Mouse (Mus musculus): ENCODE data around the gene Smarcb1. TPM values are rescaled to one million over a fixed set of nuclear protein-coding genes. Genes with fewer than 3 reads are reported as not detected.

The Smarcb1 gene
- total and polyA plus RNA-seq, 3 experiments, result 76.2 to 96.0 (median 94.9) TPM

- H3K4me3 ChIP-seq (replicated peaks in 1 of 3; ENCODE audit: low read depth in 2 of 3, low read length in 2 of 3, poor library complexity in 1 of 3), result peak overlapping the region; percentile 43 to 55 (median 46)
- no peaks in the 10 kb centered on the region for H3K9me3 ChIP-seq (replicated peaks; ENCODE audit: low read length)
- dilution Hi-C loops (cut with MboI; ENCODE audit: extremely low pct_ligation_motif_present, extremely low pct_unique_long_range_greater_than_20kb, low sequenced_read_pairs), result no loop called here
- DNase-seq (ENCODE audit: extremely low read depth), result peak; percentile 54
- H3K36me3 ChIP-seq (replicated peaks in 1 of 2; ENCODE audit: control insufficient read depth in 1 of 2, insufficient read depth in 1 of 2, low read length in 1 of 2), result no peaks in the 10 kb centered on the region
- peak overlapping the region; percentile 63 for H3K4me2 ChIP-seq (ENCODE audit: insufficient read depth, low read depth, poor library complexity, severe bottlenecking)
- H3K27ac ChIP-seq (ENCODE audit: insufficient read depth, low read depth), result peak overlapping the region; percentile 57; the same call in 1 of the 2 replicates
- peak overlapping the region; percentile 41; the same call in 1 of the 2 replicates for H3K9ac ChIP-seq (ENCODE audit: insufficient read depth, low read depth)
- H3K27me3 ChIP-seq (replicated peaks), result no peaks in the 10 kb centered on the region
- peaks cover 30 to 46% of the 10 kb centered on the region in 2 experiments for H3K4me1 ChIP-seq (ENCODE audit: control insufficient read depth in 1 of 2, insufficient read depth in 2 of 2)
- TF ChIP-seq TCF12 (IDR thresholded peaks at IDR 0.05; ENCODE audit: low read depth, low read length) (no peak), TBP (conservative IDR thresholded peaks at IDR 0.05; ENCODE audit: low read depth, low read length) (no peak), MYC (IDR thresholded peaks at IDR 0.05; ENCODE audit: low read depth, low read length) (no peak), CHD2 (IDR thresholded peaks at IDR 0.05; ENCODE audit: low read length) (peak; percentile 60; the same call in 1 of the 2 replicates), SIN3A (IDR thresholded peaks at IDR 0.05; ENCODE audit: low read length) (0 out of 2 replicates have a peak, but pooled peaks have one; percentile 20), HCFC1 (IDR thresholded peaks at IDR 0.05; ENCODE audit: low read depth, low read length) (peak; percentile 29; the same call in 1 of the 2 replicates), MXI1 (IDR thresholded peaks at IDR 0.05; ENCODE audit: low read depth, low read length) (0 out of 2 replicates have a peak, but pooled peaks have one; percentile 20), POLR2AphosphoS2 (IDR thresholded peaks at IDR 0.05; ENCODE audit: low read depth, low read length) (no peak), ELF1 (IDR thresholded peaks at IDR 0.05; ENCODE audit: low read depth, low read length) (peak; percentile 60)
- H3K79me2 ChIP-seq (replicated peaks; ENCODE audit: control insufficient read depth, extremely low read depth, insufficient read depth, poor library complexity, severe bottlenecking), result no peaks in the 10 kb centered on the region
- in situ Hi-C loops (cut with MboI; ENCODE audit: low pct_ligation_motif_present, low pct_unique_long_range_greater_than_20kb, low sequenced_read_pairs), result loop anchor here (5.0 to 25.0 kb wide), 3 partner anchors 66 to 364 kb away; partner anchors contain the start of gene Ggt5
Observed at GRCm38 (mm10) chr10:75950791-75951210, 29.4 kb upstream of the Smarcb1 start.

GRCm38 (mm10) chr10:75949053-75950045 is 27.9 kb upstream of the Smarcb1 start:
- peak overlapping the region; percentile 85 for H3K4me2 ChIP-seq (ENCODE audit: insufficient read depth, low read depth, poor library complexity, severe bottlenecking)
- H3K9ac ChIP-seq (ENCODE audit: insufficient read depth, low read depth), result peak overlapping the region; percentile 4; the same call in 1 of the 2 replicates
- peak overlapping the region; percentile 55 for H3K27ac ChIP-seq (ENCODE audit: insufficient read depth, low read depth)
- H3K36me3 ChIP-seq (replicated peaks in 1 of 2; ENCODE audit: control insufficient read depth in 1 of 2, insufficient read depth in 1 of 2, low read length in 1 of 2), result no peaks in the 10 kb centered on the region
- H3K9me3 ChIP-seq (replicated peaks; ENCODE audit: low read length), result no peaks in the 10 kb centered on the region
- H3K4me3 ChIP-seq (replicated peaks in 1 of 3; ENCODE audit: low read depth in 2 of 3, low read length in 2 of 3, poor library complexity in 1 of 3), result peak overlapping the region; percentile 11 to 55 (median 19)
- DNase-seq (ENCODE audit: extremely low read depth), result peak; percentile 89
- H3K79me2 ChIP-seq (replicated peaks; ENCODE audit: control insufficient read depth, extremely low read depth, insufficient read depth, poor library complexity, severe bottlenecking), result no peaks in the 10 kb centered on the region
- dilution Hi-C loops (cut with MboI; ENCODE audit: extremely low pct_ligation_motif_present, extremely low pct_unique_long_range_greater_than_20kb, low sequenced_read_pairs) (no loop called here), in situ Hi-C loops (cut with MboI; ENCODE audit: low pct_ligation_motif_present, low pct_unique_long_range_greater_than_20kb, low sequenced_read_pairs) (loop anchor here (5.0 to 25.0 kb wide), 3 partner anchors 65 to 362 kb away; partner anchors contain the start of gene Ggt5)
- no peaks in the 10 kb centered on the region for H3K27me3 ChIP-seq (replicated peaks)
- H3K4me1 ChIP-seq (ENCODE audit: control insufficient read depth in 1 of 2, insufficient read depth in 2 of 2), result peaks cover 30 to 48% of the 10 kb centered on the region in 2 experiments
- TF ChIP-seq GABPA (IDR thresholded peaks at IDR 0.05; ENCODE audit: insufficient replicate concordance, low read depth, low read length) (no peak), CHD2 (IDR thresholded peaks at IDR 0.05; ENCODE audit: low read length) (peak; percentile 72), MXI1 (IDR thresholded peaks at IDR 0.05; ENCODE audit: low read depth, low read length) (peak; percentile 52; the same call in 1 of the 2 replicates), TCF12 (IDR thresholded peaks at IDR 0.05; ENCODE audit: low read depth, low read length) (peak; percentile 75), BHLHE40 (IDR thresholded peaks at IDR 0.05; ENCODE audit: low read depth, low read length) (peak; percentile 55), PAX5 (IDR thresholded peaks at IDR 0.05; ENCODE audit: low read length) (no peak), MEF2A (IDR thresholded peaks at IDR 0.05; ENCODE audit: borderline replicate concordance, low read depth, low read length) (peak; percentile 73), EP300 (IDR thresholded peaks at IDR 0.05; ENCODE audit: low read length) (peak; percentile 77), SMC3 (IDR thresholded peaks at IDR 0.05; ENCODE audit: low read depth, low read length) (peak; percentile 32; the same call in 1 of the 2 replicates), ZMIZ1 (IDR thresholded peaks at IDR 0.05; ENCODE audit: low read depth, low read length) (0 out of 2 replicates have a peak, but pooled peaks have one; percentile 15), MAX (IDR thresholded peaks at IDR 0.05; ENCODE audit: low read length) (0 out of 2 replicates have a peak, but pooled peaks have one; percentile 25), MYC (IDR thresholded peaks at IDR 0.05; ENCODE audit: low read depth, low read length) (peak; percentile 72; the same call in 1 of the 2 replicates), CTCF (conservative IDR thresholded peaks at IDR 0.05 in 1 of 2, IDR thresholded peaks at IDR 0.05 in 1 of 2; ENCODE audit: low read depth in 2 of 2, low read length in 2 of 2) (no peak), E2F4 (IDR thresholded peaks at IDR 0.05; ENCODE audit: insufficient replicate concordance, low read depth, low read length) (no peak), SIN3A (IDR thresholded peaks at IDR 0.05; ENCODE audit: low read length) (peak; percentile 62; the same call in 1 of the 2 replicates), MAZ (IDR thresholded peaks at IDR 0.05; ENCODE audit: low read depth, low read length) (peak; percentile 97), ETS1 (conservative IDR thresholded peaks at IDR 0.05; ENCODE audit: low read depth, low read length) (peak; percentile 55; the same call in 1 of the 2 replicates), KAT2A (IDR thresholded peaks at IDR 0.05; ENCODE audit: insufficient replicate concordance, low read length) (peak; percentile 59; the same call in 1 of the 2 replicates), JUND (conservative IDR thresholded peaks at IDR 0.05; ENCODE audit: low read depth, low read length) (no peak), HCFC1 (IDR thresholded peaks at IDR 0.05; ENCODE audit: low read depth, low read length) (peak; percentile 33; the same call in 1 of the 2 replicates), USF1 (IDR thresholded peaks at IDR 0.05; ENCODE audit: low read depth, low read length) (no peak), RCOR1 (conservative IDR thresholded peaks at IDR 0.05; ENCODE audit: low read depth, low read length) (no peak; the same call in 1 of the 2 replicates), ELF1 (IDR thresholded peaks at IDR 0.05; ENCODE audit: low read depth, low read length) (no peak), MAFK (IDR thresholded peaks at IDR 0.05; ENCODE audit: insufficient replicate concordance, low read length) (0 out of 2 replicates have a peak, but pooled peaks have one; percentile 25)
